Mouse (Mus musculus): Measurements from ENCODE around the gene Jmjd1c.
A peak's percentile ranks its signal among the peaks of the same experiment; 100 is the strongest.
"Not testable (repeated sequence)": the region's sequence is repeated elsewhere in the genome, so short reads cannot be mapped to it uniquely, and the experiment has no call there.

Gene Jmjd1c

DNA sequence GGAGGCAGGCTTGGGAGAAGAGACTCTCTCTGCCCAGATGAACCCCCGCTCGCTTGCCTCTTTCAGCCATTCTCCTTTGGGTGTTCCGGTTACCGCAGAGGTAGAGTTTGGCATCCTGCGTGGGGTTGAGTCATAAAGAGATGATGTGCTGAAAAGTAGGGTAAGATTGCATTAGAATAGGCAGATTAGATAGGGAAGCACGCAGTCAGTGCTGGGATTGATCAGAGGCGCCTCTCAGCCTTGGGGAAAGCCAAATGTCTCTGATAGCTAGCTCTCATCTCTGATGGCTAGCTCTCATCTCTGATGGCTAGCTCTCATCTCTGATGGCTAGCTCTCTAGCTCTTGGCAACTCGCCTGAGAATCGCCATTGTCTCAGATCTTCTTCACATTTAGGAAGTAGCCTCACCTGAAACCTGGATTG is 4.9 kb downstream of the Jmjd1c start:
- DNase-seq (ENCODE audit: low read depth, low spot score): peak; percentile 42

DNA sequence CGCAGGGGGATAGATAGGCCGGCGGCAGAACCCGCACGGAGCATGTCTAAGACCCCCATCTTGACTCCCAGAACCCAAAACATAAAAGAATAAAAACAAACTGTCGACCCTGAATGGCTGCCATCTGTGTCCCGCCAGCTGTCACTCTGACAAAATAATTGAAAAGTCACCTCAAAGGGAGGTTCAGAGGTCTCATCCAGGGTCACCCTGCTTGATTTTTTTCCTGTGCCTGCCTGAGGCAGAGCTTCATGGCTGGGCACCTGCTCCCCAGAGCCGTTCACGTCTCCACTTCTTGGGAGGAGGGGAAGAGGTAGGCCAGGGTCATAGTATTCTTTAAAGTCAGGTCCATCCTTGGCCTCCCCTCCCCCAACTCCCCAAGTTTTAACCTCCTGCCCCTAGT is 8.6 kb downstream of the Jmjd1c start:
- DNase-seq (ENCODE audit: low read depth, low spot score): no peak

DNA sequence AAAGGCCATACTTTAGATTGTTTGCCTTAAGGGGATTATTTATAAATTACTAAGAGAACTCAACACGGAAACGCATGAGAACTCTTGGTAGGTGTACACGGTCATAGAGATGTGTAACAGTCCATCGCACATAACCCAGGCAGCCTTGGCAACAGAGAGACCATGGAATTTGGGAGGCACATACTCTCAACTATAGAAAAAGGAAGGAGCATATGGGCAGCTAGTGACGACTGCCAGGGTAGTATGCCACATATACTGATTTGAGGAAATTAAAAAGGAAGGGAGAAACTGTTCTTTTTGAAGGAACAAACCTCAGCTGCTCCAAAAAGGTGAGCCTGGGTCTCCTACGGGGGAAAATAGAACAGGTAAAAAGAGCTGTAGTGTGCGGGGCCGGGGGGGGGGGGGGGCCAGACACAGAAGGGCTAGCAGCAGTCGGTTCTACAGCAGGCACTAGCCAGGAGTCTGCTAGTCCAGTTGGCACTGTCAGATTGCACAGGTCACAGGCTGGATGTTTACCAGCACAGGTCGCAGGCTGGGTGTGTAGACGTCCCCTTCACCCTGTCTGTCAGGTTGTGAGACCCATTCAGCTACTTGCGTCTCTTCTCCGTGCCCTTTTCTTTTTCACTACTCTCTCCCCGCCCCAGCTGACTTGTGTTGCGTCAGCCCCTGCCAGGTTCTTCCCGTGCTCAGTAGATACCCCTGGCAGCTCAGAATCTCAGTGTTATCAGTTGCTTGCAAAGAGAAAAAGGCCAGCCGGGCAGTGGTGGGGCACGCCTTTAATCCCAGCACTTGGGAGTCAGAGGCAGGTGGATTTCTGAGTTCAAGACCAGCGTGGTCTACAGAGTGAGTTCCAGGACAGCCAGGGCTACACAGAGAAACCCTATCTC is 9.6 kb downstream of the Jmjd1c start:
- DNase-seq (ENCODE audit: low read depth, low spot score): no peak

DNA sequence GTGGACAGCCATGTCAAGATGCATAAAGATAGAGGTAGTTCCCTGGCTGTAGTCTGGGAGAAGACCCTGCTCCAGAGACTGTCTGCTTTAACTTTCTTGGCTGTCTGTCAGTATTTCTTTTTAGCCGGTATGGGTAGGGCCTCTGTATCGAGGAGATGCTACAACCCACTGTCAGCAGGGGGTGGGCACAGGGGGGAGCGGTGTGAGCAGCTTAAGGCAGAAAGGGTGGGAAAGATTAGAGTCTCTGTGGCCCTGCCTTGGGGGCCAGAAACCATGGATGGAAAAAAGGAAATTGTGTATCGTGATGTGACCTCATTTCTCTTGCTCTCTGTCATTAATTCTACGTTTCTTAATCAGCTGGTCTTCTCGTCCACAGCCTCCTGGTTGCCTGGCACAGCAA is 10.5 kb downstream of the Jmjd1c start:
- no peak for DNase-seq (ENCODE audit: low read depth, low spot score)

DNA sequence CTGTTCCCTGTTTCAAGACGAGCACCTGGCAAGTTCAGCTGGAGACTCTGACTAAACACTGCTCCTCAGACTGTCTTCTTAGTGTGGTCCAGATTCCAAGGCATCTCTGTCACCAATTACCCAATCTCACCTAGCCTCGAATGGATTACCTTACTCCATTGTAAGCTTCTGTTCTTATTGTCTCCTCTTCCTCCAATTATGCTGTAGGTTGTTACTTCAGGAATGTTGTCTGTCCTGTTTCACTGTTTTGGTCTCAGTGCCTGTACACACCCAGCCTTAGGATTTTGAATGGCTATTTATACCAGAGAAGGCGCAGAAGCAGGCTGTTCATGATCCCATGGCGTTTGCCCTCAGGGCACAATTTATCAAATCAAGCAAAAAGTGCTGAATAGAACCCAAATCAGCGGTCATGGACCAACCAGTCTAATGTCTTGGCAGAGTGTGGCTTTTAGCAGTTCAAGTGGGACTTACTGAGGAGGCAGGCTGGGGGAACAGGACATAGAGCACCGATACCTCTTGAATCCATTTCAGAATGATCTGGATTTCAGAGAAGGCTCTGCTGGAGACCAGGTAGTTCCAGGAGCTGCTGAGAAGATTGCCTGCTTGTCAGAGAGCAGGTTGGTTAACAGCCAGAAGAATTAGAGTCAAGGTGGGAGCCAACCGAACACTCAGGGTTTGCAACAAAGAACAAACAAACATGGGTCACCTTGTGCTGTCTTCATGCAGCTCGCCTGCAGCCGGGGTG is 11.3 kb downstream of the Jmjd1c start:
- peak; percentile 41 for DNase-seq (ENCODE audit: low read depth, low spot score)

DNA sequence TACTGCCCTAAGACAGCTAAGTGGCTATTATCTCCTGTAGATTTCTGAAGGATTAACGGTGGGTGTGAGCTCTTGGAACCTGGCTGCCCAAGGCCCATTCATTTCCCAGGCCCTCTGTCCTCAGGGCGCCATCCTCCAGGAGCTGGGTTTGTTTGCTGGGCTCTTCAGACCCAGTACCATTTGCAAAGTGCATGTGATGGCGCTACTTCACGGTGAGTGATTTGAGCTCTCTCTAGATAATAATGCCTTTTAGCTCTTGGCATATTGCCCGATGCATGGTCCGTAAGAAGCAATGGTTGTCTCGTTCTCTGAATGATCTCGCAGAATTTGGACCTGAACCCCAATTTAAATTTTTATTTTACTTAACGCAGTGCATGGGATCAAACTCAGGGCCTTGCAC is 12.2 kb downstream of the Jmjd1c start:
- no peak for DNase-seq (ENCODE audit: low read depth, low spot score)

GRCm38 (mm10) chr10:67109635-67110034 is 13.7 kb downstream of the Jmjd1c start:
- no peak for DNase-seq (ENCODE audit: low read depth, low spot score)

- DNase-seq (ENCODE audit: low read depth, low spot score): no peak
Measured at GRCm38 (mm10) chr10:67111044-67111798, 15.3 kb downstream of the Jmjd1c start.

DNA sequence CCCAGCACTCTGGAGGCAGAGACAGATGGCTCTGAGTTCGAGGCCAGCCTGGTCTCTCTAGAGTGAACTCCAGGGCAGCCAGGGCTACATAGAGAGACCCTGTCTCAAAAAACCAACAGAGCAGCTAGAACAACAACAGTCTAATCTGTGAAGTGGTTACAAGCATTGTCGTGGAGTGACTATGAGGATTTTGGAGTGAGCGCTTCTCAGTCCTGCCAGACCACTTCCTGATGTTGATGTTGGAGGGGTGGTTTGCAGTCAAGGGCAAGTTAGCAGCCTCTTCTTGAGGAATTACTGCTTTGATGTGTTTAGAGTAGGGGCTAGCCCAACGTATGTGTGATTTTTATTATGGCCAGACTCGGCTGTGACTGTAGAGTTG is 15.9 kb downstream of the Jmjd1c start:
- no peak for DNase-seq (ENCODE audit: low read depth, low spot score)

DNA sequence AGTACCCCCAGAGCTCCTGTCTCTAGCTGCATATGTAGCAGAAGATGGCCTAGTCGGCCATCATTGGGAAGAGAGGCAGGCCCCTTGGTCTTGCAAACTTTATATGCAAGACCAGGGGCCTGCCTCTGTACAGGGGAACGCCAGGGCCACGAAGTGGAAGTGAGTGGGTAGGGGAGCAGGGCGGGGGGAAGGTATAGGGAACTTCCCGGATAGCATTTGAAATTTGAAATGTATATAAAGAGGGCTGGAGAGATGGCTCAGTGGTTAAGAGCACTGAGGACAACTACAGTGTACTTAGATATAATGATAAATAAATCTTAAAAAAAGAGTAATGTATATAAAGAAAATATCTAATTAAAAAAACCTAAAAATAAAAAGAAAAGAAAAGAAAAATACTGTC is 17.0 kb downstream of the Jmjd1c start:
- not testable (repeated sequence) for DNase-seq (ENCODE audit: low read depth, low spot score)

DNA sequence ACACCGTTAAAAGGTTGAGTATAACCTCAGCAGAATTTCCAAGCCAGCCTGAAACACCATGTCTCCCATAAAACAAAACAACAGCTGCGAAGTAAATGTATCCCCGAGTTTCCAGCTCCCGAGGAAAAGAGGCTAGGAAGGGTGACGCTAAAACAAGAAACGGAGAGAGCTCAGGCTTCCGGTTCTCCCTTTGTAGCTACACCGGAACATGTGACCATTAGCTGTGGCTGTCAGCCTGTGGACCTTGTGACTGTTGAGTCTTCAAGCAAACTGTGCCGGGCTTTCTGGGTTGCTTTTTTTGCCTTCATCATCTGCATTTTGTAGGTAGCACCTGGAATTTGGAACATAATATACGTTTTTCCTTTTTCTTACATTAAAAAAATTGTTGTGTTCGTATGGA is 17.9 kb downstream of the Jmjd1c start:
- DNase-seq (ENCODE audit: low read depth, low spot score): no peak

GRCm38 (mm10) chr10:67115115-67115514 is 19.2 kb downstream of the Jmjd1c start:
- peak; percentile 28 for DNase-seq (ENCODE audit: low read depth, low spot score)

DNA sequence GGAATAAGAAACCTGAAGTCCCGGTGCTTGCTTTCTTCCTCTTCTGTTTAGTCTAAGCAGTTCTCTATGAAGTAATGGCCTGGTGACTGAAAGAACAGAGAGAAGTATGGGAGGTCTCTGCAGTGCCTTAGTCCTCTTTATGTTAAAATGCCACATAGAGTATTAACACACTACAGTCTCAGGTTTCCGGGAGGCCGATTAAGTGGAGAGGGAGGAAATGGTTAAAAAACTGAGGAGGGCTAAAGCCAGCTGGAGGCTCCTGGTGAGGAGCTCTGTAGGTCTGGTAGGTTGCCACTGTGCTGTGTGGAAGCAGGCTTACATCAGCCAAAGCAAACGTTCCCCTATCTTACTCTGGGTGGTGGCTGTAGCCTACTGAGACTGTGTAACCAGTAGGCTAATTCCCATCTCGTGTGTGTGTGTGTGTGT is 19.8 kb downstream of the Jmjd1c start:
- DNase-seq (ENCODE audit: low read depth, low spot score): peak; percentile 56

- DNase-seq (ENCODE audit: low read depth, low spot score): peak; percentile 30
Measured at GRCm38 (mm10) chr10:67116251-67116650, 20.3 kb downstream of the Jmjd1c start.

- no peak for DNase-seq (ENCODE audit: low read depth, low spot score)
Measured at GRCm38 (mm10) chr10:67119291-67119690, 23.4 kb downstream of the Jmjd1c start.

DNA sequence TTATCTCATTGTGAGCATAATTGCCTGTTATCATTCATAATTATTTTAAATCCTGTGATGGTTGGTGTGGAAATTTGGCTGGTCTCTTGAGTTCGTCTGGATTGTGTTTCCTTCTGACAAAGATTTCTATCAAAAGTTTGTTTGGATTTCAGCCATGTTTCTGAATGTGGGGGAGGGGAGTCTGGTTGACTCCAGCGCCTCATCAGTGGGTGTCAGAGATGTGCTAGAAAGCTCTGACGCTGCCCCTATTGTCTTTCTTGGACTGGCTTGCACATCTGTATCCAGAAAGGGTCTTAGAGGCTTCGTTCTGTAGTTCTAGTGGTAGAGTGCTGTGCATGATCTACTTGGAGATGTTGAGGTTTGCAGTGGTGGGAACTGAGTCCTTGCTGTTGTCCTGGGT is 24.3 kb downstream of the Jmjd1c start:
- no peak for DNase-seq (ENCODE audit: low read depth, low spot score)

- no peak for DNase-seq (ENCODE audit: low read depth, low spot score)
Measured at GRCm38 (mm10) chr10:67120640-67121039, 24.7 kb downstream of the Jmjd1c start.

DNA sequence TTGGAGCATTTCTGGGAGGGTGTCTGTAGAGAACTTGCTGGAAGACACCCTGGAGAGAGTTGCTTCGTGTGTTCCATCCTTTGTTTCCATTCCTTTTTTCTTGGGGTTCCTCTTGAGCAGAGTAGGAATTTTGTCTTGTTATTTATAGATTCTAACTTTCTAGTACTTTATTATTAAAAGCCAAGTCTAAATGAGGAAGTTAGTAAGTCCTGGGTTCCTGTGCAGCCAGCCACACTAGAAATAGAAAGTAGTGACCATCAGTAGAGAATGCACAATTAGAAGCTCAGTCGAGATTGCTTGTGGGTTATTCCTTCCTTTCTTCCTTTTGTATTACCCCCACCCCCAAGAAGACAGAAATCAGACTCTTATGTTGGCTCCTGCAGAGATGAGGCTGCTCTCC is 27.8 kb downstream of the Jmjd1c start:
- DNase-seq (ENCODE audit: low read depth, low spot score): no peak

- no peak for DNase-seq (ENCODE audit: low read depth, low spot score)
Measured at GRCm38 (mm10) chr10:67124156-67124555, 28.2 kb downstream of the Jmjd1c start.

- DNase-seq (ENCODE audit: low read depth, low spot score): peak; percentile 80
Measured at GRCm38 (mm10) chr10:67126061-67126858, 30.3 kb downstream of the Jmjd1c start.
